ENCODE assay signal across 7 mouse cellular contexts in genomic region chrX:139217776-139218175, GRCm38 (mm10). TPM values are rescaled to one million over a fixed set of nuclear protein-coding genes. Genes with fewer than 3 reads are reported as not detected.
DNase-seq lines count a peak whose midpoint lies in the region; ATAC-seq and TF ChIP-seq lines count a peak whose summit lies in the region.

No protein-coding gene starts in this region.

- H3K9me3 ChIP-seq in hindbrain, postnatal 0 days (ENCODE audit: low read length), result no peaks in the 10 kb centered on the region
- no peaks in the 10 kb centered on the region for H3K9me3 ChIP-seq in liver, embryonic 13.5 days (replicated peaks)

- WGBS in hindbrain, postnatal 0 days, result 55% methylated on average over 10 of the region's 10 CpGs
- 56% methylated on average over 10 of the region's 10 CpGs for WGBS in liver, embryonic 13.5 days (ENCODE audit: insufficient replicate concordance)

- no peaks in the 10 kb centered on the region for H3K27me3 ChIP-seq in hindbrain, postnatal 0 days (ENCODE audit: insufficient read depth, low read length)
- H3K27me3 ChIP-seq in liver, embryonic 13.5 days, result no peaks in the 10 kb centered on the region

- H3K36me3 ChIP-seq in hindbrain, postnatal 0 days (ENCODE audit: insufficient read depth, low read length), result no peaks in the 10 kb centered on the region
- H3K36me3 ChIP-seq in liver, embryonic 13.5 days, result no peaks in the 10 kb centered on the region

- no peaks in the 10 kb centered on the region for H3K4me1 ChIP-seq in brown adipose tissue, adult 24 weeks (ENCODE audit: control insufficient read depth, insufficient read depth, insufficient read length, low read length)
- no peaks in the 10 kb centered on the region for H3K4me1 ChIP-seq in hindbrain, postnatal 0 days (ENCODE audit: insufficient read depth, low read length)
- H3K4me1 ChIP-seq in liver, embryonic 13.5 days (replicated peaks), result no peaks in the 10 kb centered on the region

- ATAC-seq in hindbrain, postnatal 0 days, result no peak
- no peak for ATAC-seq in liver, embryonic 13.5 days (ENCODE audit: low read depth)

- H3K4me2 ChIP-seq in hindbrain, postnatal 0 days (ENCODE audit: low read depth, low read length), result peak overlapping the region; percentile 57
- H3K4me2 ChIP-seq in liver, embryonic 13.5 days, result peak overlapping the region; percentile 61

- peak overlapping the region; percentile 52; the same call in 1 of the 2 replicates for H3K4me3 ChIP-seq in brown adipose tissue, adult 24 weeks (ENCODE audit: insufficient read depth, low read depth, low read length)
- peak overlapping the region; percentile 33 for H3K4me3 ChIP-seq in hindbrain, postnatal 0 days (ENCODE audit: low read length)
- no peak overlapping the region for H3K4me3 ChIP-seq in liver, embryonic 13.5 days (replicated peaks)

- peak; percentile 21 for DNase-seq in 3T3-L1 (ENCODE audit: low read depth, low spot score)
- peak; percentile 4 for DNase-seq in hindbrain, postnatal 0 days (ENCODE audit: low spot score)
- DNase-seq in liver, embryonic 13.5 days, result no peak
- DNase-seq in natural killer cell, adult 2 months (ENCODE audit: low spot score in 2 of 2), result no peak
- no peak for DNase-seq in spleen, postnatal 10 days (ENCODE audit: low spot score in 2 of 2)
- no peak for DNase-seq in layer of hippocampus, postnatal 10 days (ENCODE audit: low spot score in 2 of 2)

- TF ChIP-seq CTCF in hindbrain, postnatal 0 days (IDR thresholded peaks at IDR 0.05; ENCODE audit: low read depth), result no peak

- 0 out of 2 replicates have a peak overlapping the region, but pooled peaks have one; percentile 17 for H3K9ac ChIP-seq in hindbrain, postnatal 0 days (replicated peaks; ENCODE audit: low read length)
- H3K9ac ChIP-seq in liver, embryonic 13.5 days, result no peak overlapping the region

- no peak overlapping the region for H3K27ac ChIP-seq in brown adipose tissue, adult 24 weeks (replicated peaks; ENCODE audit: low read depth, low read length)
- no peak overlapping the region for H3K27ac ChIP-seq in hindbrain, postnatal 0 days
- H3K27ac ChIP-seq in liver, embryonic 13.5 days, result no peak overlapping the region

RNA-seq across cellular contexts. Expression of gene Mum1l1, which starts 7.9 kb away (rescaled TPM):
- polyA plus RNA-seq in brown adipose tissue, adult 24 weeks (2012; ENCODE audit: insufficient read depth, insufficient read length, missing spikeins), result 1.0 and 1.1 TPM in 2 replicates
- total RNA-seq in hindbrain, postnatal 0 days (2014; rRNA removed), result 5.9 and 13.4 TPM in 2 replicates
- polyA plus RNA-seq in hindbrain, postnatal 0 days (2015; fragmentation: Nextera tagmentation; extraction: Ambion mirVana), result 10.7 and 11.8 TPM in 2 replicates
- 2.8 and 2.9 TPM in 2 replicates for polyA plus RNA-seq in liver, embryonic 13.5 days (2015; fragmentation: Nextera tagmentation; extraction: Ambion mirVana)
- total RNA-seq in layer of hippocampus, postnatal 10 days (2021), result 1 to 10 TPM; 4.9 to 6.2 TPM

RNA-seq across cellular contexts. Expression of gene 4933428M09Rik, which starts 38.7 kb away (rescaled TPM):
- polyA plus RNA-seq in brown adipose tissue, adult 24 weeks (2012; ENCODE audit: insufficient read depth, insufficient read length, missing spikeins), result not detected in 2 replicates
- total RNA-seq in hindbrain, postnatal 0 days (2014; rRNA removed), result not detected in 2 replicates
- not detected in 2 replicates for polyA plus RNA-seq in hindbrain, postnatal 0 days (2015; fragmentation: Nextera tagmentation; extraction: Ambion mirVana)
- polyA plus RNA-seq in liver, embryonic 13.5 days (2015; fragmentation: Nextera tagmentation; extraction: Ambion mirVana), result not detected in 2 replicates
- total RNA-seq in layer of hippocampus, postnatal 10 days (2021), result not detected

Comparison
In these comparisons a context has a peak if more than half of its experiments do, and no peak if none do; other contexts are left out.
1. DNase-seq: peak in 3T3-L1 (single experiment) and hindbrain, postnatal 0 days (single experiment); none in liver, embryonic 13.5 days (single experiment), natural killer cell, adult 2 months (0 of 2), spleen, postnatal 10 days (0 of 2) and layer of hippocampus, postnatal 10 days (0 of 2).